Mouse (Mus musculus) ovary, postnatal 36 days (tissue): Measurements from ENCODE around the gene Gm9833.
A peak's percentile ranks its signal among the peaks of the same experiment; 100 is the strongest.
"Not testable (repeated sequence)": the region's sequence is repeated elsewhere in the genome, so short reads cannot be mapped to it uniquely, and the experiment has no call there.

ENCODE experiments used
- DNase-seq: peaks from one replicate; pipeline ENCODE4 v3.0.0; 2022; ENCODE audit warnings: low spot score, mixed read lengths

Gene Gm9833

DNA sequence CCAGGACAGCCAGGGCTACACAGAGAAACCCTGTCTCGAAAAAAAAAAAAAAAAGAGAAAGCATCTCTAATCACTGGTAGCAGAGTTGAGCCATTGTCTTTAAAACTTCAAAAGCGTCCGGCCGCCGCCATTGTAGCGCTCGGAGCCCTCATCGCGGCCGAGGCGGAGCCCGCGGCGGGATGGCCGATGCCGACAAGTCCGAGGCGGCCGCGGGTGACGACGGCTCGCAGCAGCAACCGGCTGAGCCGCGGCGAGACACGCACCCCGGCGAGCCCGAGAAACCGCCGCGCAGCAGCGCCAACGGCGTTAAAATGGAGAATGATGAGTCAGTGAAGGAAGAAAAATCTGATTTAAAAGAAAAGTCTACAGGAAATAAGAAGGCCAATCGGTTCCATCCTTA lies at the start of gene Gm9833:
TSS of gene Gm9833 (plus strand) at position 117 of the 400 bp plus-strand sequence.
- DNase-seq, result not testable (repeated sequence)

DNA sequence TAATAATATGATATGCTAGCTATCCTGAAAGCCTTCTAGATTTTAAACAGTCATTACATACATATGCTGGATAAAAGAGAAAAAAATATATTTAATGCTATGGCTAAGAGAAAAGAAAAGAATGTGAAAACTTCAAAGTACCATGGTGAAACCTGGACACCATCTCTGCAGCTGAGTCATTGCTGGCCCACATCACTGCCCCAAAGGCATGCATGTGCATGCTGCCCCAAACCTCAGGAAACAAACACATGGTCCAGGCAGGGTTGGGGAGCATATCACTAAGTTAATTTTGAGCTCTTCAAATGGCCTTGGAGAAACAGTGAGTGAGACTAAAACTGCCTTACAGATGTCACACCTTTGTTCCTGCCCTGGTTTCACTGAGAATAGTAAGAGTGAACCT lies 17.8 kb upstream of the Gm9833 start:
- DNase-seq, result no peak

- DNase-seq, result no peak
These were observed 12.1 kb upstream of the Gm9833 start for GRCm38 (mm10) chr3:10075826-10076225.

DNA sequence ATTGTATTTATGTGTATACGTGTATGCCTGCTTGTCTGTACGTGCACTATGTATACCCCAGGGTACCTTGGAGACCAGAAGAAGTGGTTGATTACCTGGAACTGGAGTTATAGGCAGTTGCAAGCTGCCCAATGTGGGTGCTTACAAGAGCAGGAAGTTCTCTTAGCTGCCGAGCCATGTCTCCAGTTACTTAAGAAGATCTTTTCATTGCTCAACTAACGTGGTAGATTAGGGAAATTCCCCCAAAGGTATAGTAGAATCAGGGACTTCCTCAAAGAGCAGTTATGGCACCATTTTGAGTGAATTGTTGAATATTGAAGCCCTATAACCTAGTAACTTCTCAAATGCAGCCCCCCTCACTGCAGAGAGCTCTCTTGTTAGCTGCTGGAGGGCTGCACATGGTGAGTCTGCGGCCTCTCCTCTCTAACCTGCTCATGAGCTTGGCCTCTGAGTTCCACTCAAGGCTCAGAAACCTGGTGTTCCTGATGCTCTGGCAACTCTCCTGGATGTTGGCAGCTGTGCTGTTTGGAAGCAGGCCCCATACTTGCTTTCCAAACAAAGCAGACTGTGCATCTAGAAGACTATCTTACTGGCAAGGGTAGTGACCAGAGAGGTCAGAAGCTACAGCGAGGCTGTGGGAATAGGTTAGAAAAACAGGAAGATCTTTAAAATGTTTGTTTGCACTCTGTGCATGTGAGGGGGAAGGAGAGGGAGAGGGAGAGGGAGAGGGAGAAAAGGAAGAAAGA lies 10.6 kb upstream of the Gm9833 start:
- DNase-seq, result no peak

- no peak for DNase-seq
These were observed 9.8 kb upstream of the Gm9833 start for GRCm38 (mm10) chr3:10078113-10078512.

GRCm38 (mm10) chr3:10081336-10081735 lies 6.6 kb upstream of the Gm9833 start:
- DNase-seq, result no peak

DNA sequence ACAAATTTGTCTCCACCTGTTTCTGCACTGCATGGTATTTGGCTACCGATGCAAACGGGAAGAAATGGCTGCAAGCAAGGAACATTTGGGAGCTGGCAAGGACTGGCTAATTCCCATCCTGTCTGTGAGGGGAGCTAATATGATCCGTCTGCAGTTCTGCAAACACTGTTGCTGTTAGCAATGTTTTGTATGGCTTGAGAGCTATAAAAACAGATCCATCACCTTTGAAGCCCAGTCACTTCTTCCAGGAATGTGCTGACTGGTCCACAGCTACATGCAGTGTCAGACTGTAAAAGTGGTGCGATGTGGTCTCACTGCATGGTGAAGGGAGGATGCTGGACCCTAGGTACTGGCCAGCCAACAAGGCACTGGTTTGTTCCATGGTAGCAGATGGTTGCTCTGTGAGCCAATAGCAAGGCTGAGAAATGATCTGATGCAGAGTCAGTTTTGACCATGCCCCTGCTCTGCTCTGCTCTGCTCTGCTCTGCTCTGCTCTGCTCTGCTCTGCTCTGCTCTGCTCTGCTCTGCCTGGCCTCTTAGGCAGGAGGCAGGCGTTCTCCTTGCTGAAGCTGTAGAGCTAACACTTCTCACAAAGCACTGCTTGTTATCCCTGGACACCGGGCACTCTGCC lies 5.9 kb upstream of the Gm9833 start:
- DNase-seq, result no peak

DNA sequence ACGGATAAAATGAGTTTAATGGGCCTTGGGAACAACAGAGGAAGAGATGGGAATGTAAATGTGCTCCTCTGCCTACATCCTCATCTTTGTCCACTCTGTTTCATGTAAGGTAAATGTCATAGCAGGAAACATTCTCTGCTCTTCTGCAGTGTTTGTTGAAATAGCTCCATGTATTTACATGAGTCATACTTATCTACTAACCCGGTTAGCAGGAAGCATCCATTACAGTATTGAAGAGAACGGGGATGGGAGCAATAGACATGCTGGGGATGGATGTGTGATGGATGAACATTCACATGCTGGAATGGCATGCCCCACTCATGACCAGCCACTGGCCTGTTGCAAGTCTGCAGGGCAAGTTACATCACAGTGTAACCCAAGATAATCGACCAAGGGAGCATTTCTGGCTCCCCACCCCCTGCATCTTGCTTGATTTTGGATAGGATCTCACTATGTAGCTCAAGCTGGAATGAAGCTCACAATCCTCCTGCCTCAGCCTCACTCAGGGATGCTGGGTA lies 5.3 kb upstream of the Gm9833 start:
- DNase-seq, result no peak

- DNase-seq, result no peak
These were observed 3.8 kb upstream of the Gm9833 start for GRCm38 (mm10) chr3:10084102-10084501.

- peak; percentile 25 for DNase-seq
These were observed 2.4 kb upstream of the Gm9833 start for GRCm38 (mm10) chr3:10085396-10086119.

- no peak for DNase-seq
These were observed 399 bp upstream of the Gm9833 start for GRCm38 (mm10) chr3:10087511-10087910.

DNA sequence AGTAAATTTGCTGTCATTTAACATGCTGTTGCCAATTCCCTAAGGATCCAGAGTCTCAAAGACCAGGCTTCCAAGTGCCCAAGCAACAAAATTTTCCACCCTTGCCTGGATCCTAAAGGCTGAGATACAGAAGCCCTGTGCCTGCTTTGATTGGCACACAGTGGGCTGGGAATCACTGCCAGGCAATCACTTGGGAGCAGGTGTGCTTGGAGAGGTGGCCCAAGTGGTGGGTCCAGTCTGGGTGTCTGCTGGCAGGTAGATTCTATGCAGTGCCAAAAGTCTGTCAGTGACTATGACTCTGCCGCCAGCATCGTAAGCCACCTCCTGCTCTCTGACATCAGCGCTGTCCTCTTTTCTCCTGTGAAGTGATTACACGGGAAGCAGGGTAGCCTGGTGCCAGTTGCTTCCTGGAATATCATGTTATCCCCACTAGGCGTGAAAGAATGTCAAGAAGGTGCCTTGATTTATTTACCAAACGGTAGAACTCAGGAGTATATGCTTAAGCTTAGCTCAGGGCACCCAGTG lies 3.8 kb downstream of the Gm9833 start:
- DNase-seq, result no peak

DNA sequence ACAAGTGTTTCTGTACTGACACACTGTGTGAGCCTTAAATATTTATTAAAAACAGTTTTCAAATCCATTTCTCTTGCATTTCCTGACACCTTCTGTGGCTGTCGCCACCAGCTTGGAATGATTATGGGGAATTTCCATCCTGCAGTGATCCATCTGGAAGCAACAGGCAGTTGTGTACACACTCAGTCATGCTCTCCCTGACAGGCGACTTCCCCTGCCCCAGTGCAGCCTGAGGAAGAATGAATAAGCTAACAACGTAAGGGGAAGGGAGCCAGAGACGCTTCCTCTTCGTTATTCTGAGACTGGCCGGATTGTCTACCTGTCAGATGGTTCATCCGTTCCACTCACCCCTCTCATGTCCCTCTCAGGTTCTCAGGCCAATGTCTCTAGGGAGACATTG lies 4.6 kb downstream of the Gm9833 start:
- DNase-seq, result no peak

GRCm38 (mm10) chr3:10092914-10093313 lies 5.0 kb downstream of the Gm9833 start:
- no peak for DNase-seq

DNA sequence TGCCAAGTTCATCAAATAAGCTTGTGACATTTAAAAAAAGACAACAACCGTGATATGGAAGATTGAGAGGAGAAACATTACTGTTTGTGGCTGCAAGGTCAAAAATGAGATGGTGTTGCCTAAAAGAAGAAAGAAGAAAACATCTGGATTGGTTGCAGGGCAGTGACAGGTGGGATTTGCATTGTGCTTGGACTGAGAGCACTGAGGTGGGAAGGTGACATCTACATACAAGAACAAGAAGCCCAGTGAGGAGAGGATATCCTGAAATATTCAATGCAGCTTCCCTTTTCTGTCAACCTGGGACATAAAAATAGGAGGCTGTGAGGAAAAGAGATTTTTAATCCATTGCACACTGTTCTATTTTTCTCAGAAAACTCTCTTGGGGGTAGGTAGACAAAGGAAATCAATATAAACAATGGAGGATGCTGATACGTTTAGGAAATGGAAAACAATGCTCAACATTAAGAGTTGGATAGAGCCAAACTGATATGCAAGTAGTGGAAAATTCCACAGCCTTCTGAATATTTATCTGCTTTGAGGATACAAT lies 7.2 kb downstream of the Gm9833 start:
- no peak for DNase-seq

DNA sequence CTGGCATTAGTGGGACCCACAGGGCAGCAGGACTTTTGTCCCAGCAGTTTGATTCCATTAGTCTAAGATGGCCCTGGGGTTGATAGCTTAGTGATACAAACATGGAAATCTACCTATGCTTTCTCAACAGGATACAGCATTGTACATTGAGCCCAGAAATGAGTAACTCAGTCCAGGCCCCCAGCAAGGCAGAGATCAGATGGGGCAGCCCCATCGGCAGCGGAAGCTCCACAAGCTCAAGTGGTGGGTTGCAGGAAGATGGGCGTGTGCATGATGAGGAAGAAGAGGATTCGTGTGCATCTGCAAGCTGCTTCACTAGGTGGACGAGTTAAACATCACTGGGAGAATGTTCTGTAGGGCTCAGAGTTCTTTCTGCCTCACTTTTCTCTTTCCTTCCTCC lies 11.8 kb downstream of the Gm9833 start:
- no peak for DNase-seq

DNA sequence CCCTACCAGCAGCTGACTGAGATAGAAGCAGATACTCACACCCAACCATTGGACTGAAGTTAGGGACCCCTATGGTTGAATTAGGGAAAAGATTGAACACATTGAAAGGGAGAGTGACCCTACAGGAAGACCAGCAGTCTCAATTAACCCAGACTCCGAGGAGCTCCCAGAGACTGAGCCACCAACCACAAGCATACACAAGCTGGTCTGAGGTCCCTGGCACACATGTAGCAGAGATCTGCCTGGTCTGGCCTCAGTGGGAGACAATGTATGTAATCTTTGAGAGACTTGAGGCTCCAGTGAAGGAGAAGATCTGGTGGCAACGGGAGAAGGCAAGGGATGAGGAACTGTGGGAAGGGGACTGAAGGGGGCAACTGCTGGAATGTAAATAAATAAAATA lies 23.7 kb downstream of the Gm9833 start:
- DNase-seq, result no peak

GRCm38 (mm10) chr3:10112196-10112595 lies 24.3 kb downstream of the Gm9833 start:
- DNase-seq, result no peak

- DNase-seq, result no peak
These were observed 24.8 kb downstream of the Gm9833 start for GRCm38 (mm10) chr3:10112660-10113059.

- DNase-seq, result no peak
These were observed 28.6 kb downstream of the Gm9833 start for GRCm38 (mm10) chr3:10116531-10116930.

DNA sequence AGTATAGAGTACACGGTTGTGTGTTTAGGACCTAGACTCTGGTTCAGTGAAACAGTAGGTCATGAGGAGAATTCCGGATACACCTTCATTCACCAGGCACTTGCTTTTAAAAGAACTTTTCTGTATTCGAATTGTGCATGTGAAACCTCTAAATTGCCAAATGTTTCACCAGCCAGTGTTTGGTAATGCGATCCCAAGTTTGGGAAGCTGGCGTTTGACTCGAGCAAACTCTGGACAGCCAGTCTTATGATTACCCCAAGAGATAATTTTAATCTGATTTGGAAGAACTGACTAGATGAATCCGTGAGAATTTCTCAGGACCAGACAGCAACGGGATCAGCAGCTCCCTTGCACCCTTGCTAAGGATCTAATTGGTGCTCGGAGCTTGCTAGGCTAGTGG lies 33.3 kb downstream of the Gm9833 start:
- DNase-seq, result no peak
